Mouse (Mus musculus): ENCODE data around the gene Slain2.
A peak's percentile ranks its signal among the peaks of the same experiment; 100 is the strongest.

Slain2 gene

DNA sequence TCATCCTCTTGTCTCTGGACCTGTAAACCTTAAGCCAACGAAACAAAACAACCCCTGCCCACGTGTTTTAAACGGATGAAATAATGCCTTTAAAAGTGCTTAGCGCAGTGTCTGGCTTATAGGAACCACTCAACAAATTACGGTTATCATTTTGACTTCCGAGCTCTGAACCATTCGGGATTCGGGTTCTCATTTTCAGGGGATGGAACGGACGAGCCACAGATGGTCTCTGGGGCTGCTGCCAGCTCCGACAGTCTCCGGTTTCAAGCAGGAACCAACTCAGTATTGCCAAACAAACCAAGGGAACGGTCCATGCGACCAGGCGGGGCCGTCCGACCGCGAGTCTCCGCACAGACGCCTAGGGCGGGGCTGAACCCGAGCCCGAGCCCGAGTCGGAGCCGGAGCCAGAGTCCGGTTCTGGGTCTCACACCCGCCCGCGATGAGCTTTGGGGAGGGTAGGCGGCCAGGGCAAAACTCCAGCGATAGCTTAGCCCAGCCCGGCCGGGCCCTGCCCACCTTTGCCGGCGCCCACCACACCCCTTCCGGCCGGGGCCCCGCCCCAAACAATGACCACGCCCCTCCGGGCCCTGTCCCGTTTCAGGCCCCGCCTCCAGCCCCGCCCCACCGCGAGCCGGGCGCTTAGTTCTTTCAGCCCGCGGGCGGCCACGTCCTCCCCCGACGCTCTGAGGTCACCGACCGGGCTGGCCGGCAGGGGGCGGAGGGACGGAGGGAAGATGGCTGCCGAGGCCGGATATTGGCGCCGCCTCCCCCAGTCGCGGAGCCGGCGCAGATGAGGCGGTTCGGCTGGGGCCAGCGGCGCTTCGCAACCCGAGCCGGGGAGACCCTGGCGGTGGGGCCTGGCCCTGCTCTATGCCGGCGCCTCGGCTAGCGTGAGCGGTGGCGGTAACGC, at the start of gene Slain2:
Gene Slain2 (plus strand): TSS at position 657 of the 910 bp plus-strand sequence.
- peak; percentile 88 to 94 for DNase-seq (ENCODE audit: low spot score in 2 of 2)

DNA sequence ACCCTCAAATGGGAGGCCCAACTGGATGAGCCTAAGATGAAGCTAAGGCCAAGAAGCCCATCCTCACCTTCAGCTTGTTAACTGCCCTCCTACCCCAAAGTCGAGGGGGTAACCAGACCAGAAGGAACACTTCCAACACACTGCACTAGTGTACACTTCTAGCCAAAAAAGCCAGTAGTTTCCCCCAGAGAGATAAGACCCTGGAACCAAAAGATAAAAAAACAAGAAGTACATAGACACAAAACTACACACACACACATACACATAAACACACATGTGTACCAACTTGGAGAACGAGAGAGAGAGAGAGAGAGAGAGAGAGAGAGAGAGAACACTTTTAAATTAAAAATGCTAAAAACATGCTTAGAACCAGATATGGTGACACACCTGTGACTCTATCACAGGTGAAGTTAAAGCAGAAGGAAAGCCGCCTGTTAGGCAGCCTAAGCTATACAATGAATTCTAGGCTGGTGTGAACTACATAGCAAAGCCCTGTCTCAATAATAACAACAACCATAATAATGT, 49.4 kb upstream of the Slain2 start:
- no peak for DNase-seq (ENCODE audit: low spot score in 2 of 2)

DNA sequence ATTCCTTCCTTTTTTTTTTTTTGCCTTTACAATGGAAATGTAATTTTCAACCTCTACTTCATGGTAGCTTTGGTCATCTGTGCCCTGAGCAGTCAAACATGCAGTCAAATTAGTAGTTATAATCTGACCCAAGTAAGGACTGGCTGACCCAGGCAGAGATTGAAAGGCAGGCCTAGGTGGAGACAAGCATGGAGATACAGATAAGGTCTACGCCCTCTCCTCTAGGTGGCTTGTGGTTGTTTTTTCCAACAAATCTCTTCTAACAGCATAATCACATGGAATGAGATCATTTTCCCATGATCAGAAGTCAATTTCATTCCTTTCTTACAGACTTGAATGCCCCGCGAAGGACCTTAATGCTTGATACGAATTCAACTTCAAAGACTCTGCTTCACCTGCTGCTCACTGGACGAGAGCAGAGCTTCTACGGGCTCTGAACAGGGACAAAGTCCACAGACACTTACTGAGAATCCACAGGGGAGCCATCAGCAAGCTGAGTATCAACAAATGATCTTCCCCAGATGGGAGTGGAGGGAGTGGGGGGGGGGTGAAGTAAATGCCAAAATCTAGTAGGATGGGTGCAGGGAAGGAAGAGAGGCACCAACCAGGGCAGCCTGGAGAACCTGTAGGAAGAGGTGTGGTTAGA, 47.7 kb upstream of the Slain2 start:
- DNase-seq (ENCODE audit: low spot score in 2 of 2), result no peak

DNA sequence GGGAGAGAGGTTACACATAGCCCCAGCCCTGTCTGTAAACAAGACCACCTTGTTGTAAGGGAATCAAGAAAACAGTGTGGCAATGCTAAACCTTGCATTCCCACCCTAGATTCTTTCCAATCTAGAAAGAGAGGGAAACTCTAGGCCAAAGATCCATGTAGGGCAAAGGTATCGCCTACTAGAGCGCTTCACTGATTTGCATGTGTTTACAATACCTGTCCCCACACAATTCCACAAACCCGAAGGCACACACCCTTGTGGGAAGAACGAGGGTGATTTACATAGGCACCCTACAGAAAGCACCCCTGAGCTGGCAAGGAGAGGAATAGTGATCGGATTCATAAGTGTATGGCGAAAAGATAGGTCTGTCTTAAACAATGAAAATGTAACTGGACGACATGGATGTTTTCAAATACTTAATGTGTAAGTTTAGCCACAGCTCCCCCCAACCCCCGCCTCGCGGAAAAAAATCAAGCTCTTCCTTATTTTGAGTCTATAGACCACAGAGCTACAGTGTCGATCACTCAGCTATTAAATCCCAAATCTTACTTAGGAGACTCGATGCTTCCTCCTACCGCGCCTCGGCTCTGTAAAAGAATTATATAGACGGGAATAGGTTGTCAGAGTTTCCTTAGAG, 47.0 kb upstream of the Slain2 start:
- no peak for DNase-seq (ENCODE audit: low spot score in 2 of 2)

GRCm38 (mm10) chr5:72868091-72868875, 45.8 kb upstream of the Slain2 start, which contains the start of gene Tec:
TSS of gene Tec (minus strand) at chr5:72868483.
- peak; percentile 63 to 82 for DNase-seq (ENCODE audit: low spot score in 2 of 2)

DNA sequence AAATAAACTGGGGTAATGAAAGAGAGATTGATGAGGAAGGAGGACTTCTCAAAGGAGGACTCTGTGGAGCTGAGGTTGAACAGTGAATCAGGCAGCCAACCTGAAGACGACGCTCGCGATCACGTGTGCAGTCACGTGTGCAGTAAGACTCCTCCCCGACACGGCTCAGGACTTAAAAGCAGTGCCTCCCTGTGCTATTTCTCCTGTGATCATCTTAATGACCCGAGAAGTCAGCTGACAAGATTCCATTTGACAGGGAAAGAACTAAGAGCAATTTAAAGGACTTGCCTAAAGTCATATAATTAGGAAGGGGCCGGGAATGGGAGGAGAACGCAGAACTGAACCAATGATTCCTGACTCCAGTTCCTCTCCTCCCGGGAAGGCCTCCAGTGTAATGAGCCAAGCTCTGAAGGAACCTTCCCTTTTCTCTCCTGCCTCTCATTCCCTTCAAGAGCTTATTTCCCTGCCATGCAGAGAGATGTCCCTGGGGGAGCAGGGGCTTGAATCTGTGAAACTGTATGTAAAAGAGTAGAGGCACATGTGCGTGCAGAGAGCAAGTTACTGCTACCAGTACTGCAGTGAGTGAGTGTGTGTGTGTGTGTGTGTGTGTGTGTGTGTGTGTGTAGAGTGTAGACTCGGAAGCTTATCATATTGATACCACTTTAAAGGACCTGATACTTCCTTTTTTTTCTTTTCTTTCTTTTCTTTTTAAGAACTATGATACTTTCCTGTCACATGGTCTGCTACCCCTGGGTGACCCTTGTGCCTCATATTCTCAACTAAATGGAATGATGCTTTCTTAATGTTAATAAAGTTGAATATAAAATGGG, 44.1 kb upstream of the Slain2 start:
- no peak for DNase-seq (ENCODE audit: low spot score in 2 of 2)

GRCm38 (mm10) chr5:72871114-72871513, 43.0 kb upstream of the Slain2 start:
- DNase-seq (ENCODE audit: low spot score in 2 of 2), result no peak

DNA sequence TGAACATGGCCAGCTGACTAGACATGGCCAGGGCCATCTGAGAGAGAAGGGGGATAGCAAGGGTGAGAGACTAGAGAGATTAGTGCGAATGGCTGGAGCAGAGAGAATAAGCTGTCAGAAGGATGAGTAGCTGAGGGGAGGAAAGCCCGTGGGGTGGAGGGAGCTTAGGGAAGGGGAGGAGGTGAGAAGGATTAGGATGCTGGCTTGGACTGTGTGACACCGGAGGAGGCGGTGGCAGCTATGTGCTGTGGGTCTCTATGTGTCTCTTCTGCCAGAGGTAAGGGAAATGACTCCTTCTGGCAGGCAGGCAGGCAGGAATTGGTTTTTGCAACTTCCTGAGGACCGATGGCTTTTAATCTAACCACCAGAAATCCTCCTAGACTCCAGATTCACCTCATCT, 34.4 kb upstream of the Slain2 start:
- no peak for DNase-seq (ENCODE audit: low spot score in 2 of 2)

DNA sequence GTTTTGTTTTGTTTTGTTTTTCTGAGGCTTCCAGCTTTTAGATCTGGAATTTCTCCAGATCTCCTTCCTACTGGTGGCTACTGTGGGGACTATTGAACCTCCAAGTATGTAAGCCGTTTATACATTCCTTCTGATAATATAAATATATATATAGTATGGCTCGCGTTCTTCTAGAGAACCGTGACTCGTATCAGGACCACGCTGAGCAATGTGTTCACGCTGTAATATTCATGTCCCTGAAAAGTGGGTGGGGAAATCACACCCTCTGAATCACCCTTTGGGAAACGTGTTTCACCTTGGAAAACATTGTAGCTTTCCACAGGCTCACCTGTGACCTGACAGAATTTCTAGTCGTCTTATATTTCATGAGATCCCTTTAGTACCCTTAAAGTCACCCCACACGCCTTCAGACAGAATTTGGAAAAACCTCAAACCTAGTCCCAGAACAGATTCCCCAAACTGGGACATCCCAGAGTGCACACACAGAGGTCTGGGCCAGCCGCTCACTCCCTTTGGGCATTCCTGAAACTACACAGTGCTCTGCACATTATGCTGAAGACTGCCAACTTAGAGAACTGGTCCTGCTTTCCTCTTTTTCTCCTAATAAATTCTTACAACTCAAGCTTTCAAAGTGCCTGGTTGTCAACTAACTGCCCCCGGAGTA, 32.2 kb upstream of the Slain2 start:
- no peak for DNase-seq (ENCODE audit: low spot score in 2 of 2)

DNA sequence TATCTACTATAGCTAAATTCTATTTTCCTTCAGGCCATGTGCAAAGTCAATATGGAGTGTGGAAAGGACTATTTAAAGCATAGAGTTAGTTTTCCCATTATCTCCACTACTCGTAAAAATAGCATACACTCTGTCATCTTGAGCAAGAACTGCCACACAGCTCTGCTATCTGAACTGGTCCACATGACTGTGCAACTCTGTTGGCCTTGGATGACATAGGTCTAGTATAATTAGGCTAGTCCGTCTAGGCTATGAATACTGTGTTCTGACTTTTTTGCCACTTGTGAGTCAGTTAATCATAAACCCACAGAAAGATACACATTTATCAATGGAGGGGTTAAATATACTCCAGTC, 31.7 kb upstream of the Slain2 start:
- DNase-seq (ENCODE audit: low spot score in 2 of 2), result no peak

- DNase-seq (ENCODE audit: low spot score in 2 of 2), result no peak
Observed at GRCm38 (mm10) chr5:72883706-72884105, 30.4 kb upstream of the Slain2 start.

- no peak for DNase-seq (ENCODE audit: low spot score in 2 of 2)
Observed at GRCm38 (mm10) chr5:72886458-72887222, 27.5 kb upstream of the Slain2 start.

DNA sequence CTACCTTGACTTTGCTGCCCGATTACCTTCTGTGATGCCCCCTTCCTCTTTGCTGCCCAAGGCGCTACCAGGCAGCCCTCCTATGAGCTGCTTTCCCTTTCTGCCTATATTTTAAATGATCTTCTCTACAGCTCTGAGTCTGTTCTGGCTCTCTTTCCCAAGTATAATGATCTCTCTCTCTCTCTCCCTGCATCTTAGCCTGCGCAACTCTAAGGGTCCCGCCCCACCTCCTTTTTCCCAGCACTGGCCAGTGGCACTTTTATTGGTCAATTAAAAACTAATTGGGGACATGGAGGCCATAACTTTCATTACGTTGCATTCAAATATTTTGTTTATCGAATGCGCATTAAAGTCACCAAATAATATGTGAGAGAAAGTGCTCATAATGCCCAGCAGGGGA, 25.8 kb upstream of the Slain2 start:
- DNase-seq (ENCODE audit: low spot score in 2 of 2), result no peak

DNA sequence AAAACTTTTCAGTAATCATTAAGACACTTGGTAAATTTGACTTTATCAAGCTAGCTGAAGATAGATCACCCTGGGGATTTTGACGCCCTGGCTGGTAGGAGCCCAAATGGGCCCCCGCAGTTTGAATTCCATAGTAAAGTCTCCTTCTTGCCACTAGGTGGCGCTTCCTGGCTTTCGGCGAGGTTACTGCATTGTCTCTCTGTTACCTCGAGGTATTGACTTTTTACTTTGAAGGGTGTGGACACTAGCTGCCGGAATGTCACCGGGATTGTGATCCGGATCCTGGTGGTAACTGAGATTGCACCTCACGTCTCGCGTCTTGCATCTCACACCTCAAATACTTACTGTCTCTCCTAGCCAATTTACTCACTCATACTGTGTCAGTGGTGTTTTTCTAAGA, 22.6 kb upstream of the Slain2 start:
- no peak for DNase-seq (ENCODE audit: low spot score in 2 of 2)

DNA sequence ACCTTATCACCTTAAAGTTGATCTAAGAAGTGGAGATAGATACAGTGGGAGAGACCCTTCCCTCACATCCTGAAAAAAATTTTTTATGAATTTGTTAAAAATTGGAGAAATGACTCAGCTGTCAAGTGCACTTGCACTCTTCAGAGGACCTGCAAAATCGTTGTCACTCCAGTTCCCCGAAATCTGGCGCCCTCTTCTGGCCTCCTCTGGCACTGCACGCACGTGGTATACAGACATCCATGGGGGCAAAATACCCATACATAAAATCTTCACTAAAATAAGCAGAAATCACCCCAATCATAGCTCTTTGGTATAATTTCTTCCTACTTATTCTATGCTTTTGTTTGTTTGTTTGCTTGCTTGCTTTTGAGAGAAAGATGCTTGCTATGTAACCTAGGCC, 20.1 kb upstream of the Slain2 start:
- no peak for DNase-seq (ENCODE audit: low spot score in 2 of 2)

DNA sequence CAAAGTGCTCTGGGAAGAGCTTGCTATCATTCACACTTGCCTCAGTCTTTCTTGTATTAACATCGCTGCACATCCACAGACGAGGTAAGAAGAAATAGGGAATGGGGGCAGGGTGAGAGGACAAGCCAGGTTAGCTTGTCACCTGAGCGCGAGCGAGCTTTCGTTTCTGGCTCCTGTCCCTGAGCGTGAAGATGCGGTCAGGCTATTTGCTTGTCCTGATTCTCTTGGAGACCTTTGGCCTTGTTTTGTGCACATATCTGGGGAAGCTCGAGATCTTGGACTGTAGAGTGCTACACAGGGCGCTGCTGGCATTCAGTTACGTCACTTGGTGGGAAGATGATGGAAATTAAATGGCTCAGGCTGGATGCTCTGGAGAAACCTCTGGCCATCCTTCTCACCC, 18.8 kb upstream of the Slain2 start:
- DNase-seq (ENCODE audit: low spot score in 2 of 2), result no peak

DNA sequence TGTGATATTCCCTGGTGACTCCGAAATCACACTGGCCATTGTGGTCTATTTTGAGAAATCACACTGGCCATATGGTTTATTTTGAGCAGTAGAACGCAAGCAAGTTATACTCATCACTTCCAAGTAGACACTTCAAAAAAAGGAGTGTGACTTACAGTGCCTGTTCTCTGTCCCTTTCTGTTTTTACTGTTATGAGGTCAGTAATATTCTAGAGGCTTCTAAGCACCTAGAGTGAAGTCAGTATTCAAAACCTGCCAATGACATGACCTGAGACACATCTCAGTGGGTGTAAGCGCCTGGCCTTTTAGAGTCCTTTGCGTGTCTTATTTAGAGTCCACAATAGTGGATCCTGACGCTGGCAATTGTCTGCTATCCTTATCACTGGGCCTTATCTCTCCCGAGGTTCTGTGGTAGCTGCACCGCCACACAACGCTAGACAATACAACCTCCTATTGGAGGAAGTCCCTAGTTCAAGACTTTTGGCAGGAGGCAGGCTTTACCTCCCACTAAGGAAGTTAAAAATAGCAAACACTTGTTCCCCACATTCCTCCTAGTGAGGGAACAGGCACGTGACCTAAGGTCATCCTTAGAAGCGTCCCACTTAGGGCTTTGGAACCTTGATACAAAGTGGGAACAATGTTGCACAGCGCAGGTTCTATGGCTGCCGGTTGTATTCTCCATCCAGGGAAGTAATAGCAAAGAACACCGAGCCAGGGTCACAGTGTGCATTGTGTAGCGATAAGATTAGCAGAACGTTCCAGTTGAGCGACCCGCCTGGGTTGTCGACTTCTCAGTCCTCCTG, 17.4 kb upstream of the Slain2 start:
- DNase-seq (ENCODE audit: low spot score in 2 of 2), result no peak

DNA sequence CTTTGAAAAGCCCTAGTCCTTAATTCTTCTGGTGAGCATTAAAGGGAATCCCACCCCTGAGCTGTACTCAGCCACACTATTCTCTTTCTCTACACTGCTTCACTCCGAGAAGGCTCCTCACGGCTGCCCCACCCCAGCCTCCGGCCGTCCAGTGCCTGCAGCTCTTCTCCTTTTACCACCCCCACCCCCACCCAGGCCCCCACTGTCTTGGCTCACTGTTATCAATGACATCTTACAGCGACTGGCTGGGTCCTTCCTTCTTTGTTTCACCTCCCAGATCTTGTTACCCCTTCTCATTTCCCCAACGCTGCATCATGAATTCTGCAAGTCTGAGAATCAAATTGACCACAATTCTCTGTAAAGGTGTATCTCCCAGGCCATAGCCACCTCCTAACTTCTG, 16.1 kb upstream of the Slain2 start:
- DNase-seq (ENCODE audit: low spot score in 2 of 2), result no peak

GRCm38 (mm10) chr5:72899255-72899654, 14.8 kb upstream of the Slain2 start:
- DNase-seq (ENCODE audit: low spot score in 2 of 2), result no peak
